Mouse (Mus musculus) C2C12 (cell line): Measurements from ENCODE around the gene Rnf34. TPM values are rescaled to one million over a fixed set of nuclear protein-coding genes. Genes with fewer than 3 reads are reported as not detected.

Experiments used
- H3K27me3 ChIP-seq: one replicate; pipeline ENCODE4 v1.6.1; 2011; ENCODE audit not compliant: control insufficient read depth, insufficient read depth, insufficient read length
- H3K36me3 ChIP-seq: one replicate; pipeline ENCODE4 v1.6.1; 2011; ENCODE audit not compliant: control insufficient read depth, insufficient read depth
- H3K4me3 ChIP-seq: one replicate; pipeline ENCODE4 v1.5.1; 2011; ENCODE audit warnings: mild to moderate bottlenecking, control low read depth; ENCODE audit not compliant: poor library complexity, insufficient read depth, severe bottlenecking
- H3K79me2 ChIP-seq: one replicate; pipeline ENCODE4 v1.6.1; 2011; ENCODE audit not compliant: control insufficient read depth, insufficient read depth
- H3K79me3 ChIP-seq: one replicate; pipeline ENCODE4 v1.6.1; 2011; ENCODE audit warnings: low read depth, control low read depth
- H3ac ChIP-seq: one replicate; pipeline ENCODE3; 2011; ENCODE audit warnings: low read depth; ENCODE audit not compliant: control insufficient read depth, insufficient read length
- CEBPB ChIP-seq: IDR thresholded peaks from one replicate; pipeline ENCODE4 v1.6.1; 2011; ENCODE audit warnings: low read depth, mild to moderate bottlenecking, control low read depth, moderate library complexity
- CTCF ChIP-seq: IDR thresholded peaks from one replicate; pipeline ENCODE4 v1.5.1; 2011; ENCODE audit not compliant: control insufficient read depth, insufficient read depth, insufficient read length
- FOSL1 ChIP-seq: IDR thresholded peaks from one replicate; pipeline ENCODE4 v1.8.0; 2011; ENCODE audit warnings: mild to moderate bottlenecking, low read length; ENCODE audit not compliant: poor library complexity, insufficient read depth, severe bottlenecking
- MAX ChIP-seq: IDR thresholded peaks from one replicate; pipeline ENCODE4 v1.6.1; 2011; ENCODE audit warnings: mild to moderate bottlenecking, control low read depth
- MYOD1 ChIP-seq: IDR thresholded peaks from one replicate; pipeline ENCODE4 v1.6.1; 2011; ENCODE audit warnings: low read depth; ENCODE audit not compliant: control insufficient read depth, insufficient read length
- MYOG ChIP-seq: IDR thresholded peaks from one replicate; pipeline ENCODE4 v1.6.1; 2011; ENCODE audit not compliant: control insufficient read depth, insufficient read length; ENCODE audit errors: extremely low read depth
- USF1 ChIP-seq: IDR thresholded peaks from one replicate; pipeline ENCODE4 v1.6.1; 2011; ENCODE audit warnings: low read depth, mild to moderate bottlenecking, control low read depth, moderate library complexity
- polyA plus RNA-seq: library from polyadenylated mRNA; unstranded; fragments of >200 nt; fragmentation: generic; extraction: Trizol; gene quantifications from one replicate; pipeline ENCODE4 v1.2.1, GENCODE M21; 2012; ENCODE audit warnings: missing spikeins

Rnf34 gene
- polyA plus RNA-seq, 1 experiment: 8.1 TPM

GRCm38 (mm10) chr5:122898963-122899776 lies 49.3 kb downstream of the Rnf34 start:
- Histone ChIP-seq H3K79me3 (peaks cover 10% of the 10 kb centered on the region), H3K4me3 (peak overlapping the region; percentile 49), H3K27me3 (no peaks in the 10 kb centered on the region), H3K79me2 (peaks cover 41% of the 10 kb centered on the region), H3ac (peak overlapping the region; percentile 87), H3K36me3 (no peaks in the 10 kb centered on the region)
- TF ChIP-seq CEBPB (no peak), USF1 (no peak), MYOD1 (no peak), CTCF (no peak), MYOG (no peak), MAX (no peak), FOSL1 (no peak)

GRCm38 (mm10) chr5:122899777-122900557 lies 50.1 kb downstream of the Rnf34 start:
- Histone ChIP-seq H3K4me3 (peak overlapping the region; percentile 49), H3K36me3 (no peaks in the 10 kb centered on the region), H3K79me2 (peaks cover 37% of the 10 kb centered on the region), H3ac (peak overlapping the region; percentile 87), H3K27me3 (no peaks in the 10 kb centered on the region), H3K79me3 (peaks cover 10% of the 10 kb centered on the region)
- TF ChIP-seq MYOD1 (no peak), FOSL1 (no peak), MAX (peak; percentile 18), CTCF (peak; percentile 8)

GRCm38 (mm10) chr5:122900558-122901171 lies 50.8 kb downstream of the Rnf34 start:
- H3K79me2 ChIP-seq: peaks cover 30% of the 10 kb centered on the region
- no peaks in the 10 kb centered on the region for H3K36me3 ChIP-seq
- H3K79me3 ChIP-seq: peaks cover 10% of the 10 kb centered on the region
- no peaks in the 10 kb centered on the region for H3K27me3 ChIP-seq
- peak overlapping the region; percentile 51 for H3ac ChIP-seq
- peak overlapping the region; percentile 49 for H3K4me3 ChIP-seq
- TF ChIP-seq MAX: no peak

DNA sequence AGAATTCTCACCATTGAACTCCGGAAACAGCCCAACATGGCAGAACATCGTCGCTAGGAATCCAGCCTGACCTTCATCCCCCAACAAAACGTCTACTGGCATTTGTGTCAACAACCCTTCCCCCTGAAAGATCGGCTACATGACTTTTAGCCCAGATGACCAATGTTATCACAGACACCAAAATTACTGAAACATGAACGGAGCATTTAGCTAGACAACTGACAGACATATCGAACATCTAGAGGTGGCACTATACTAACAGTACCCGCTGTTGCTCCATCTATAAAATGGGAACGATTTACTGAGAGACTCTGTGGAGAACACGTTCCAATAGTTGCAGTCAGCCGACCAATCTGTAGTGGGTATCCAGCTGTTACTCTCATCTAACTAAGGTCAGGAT lies 51.3 kb downstream of the Rnf34 start:
- Histone ChIP-seq H3K4me3 (no peak overlapping the region), H3K79me3 (peaks cover 10% of the 10 kb centered on the region)
- TF ChIP-seq MYOG (no peak), FOSL1 (no peak), USF1 (no peak), CTCF (no peak), MYOD1 (no peak), CEBPB (no peak), MAX (no peak)

DNA sequence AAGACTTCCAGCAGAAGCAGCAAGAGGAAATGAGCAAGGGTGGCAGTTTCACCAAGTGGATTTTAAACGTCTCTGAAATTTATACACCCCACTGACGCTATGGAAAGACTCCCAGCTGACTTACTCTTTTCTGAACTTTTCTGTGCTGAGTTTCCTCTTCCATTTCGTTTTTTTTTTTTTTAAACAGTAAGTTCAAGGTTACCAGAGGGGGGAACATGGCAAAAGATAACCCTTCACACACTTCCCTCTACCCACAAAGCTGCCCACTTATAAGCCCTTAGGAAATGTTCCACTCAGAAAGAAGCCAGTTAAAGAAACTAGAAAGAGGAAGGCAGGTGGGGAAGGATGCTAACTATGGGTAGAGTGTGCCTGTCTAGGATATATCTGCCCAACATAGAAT lies 51.8 kb downstream of the Rnf34 start:
- TF ChIP-seq CEBPB (no peak), USF1 (no peak), CTCF (no peak), MAX (no peak), FOSL1 (no peak), MYOG (no peak), MYOD1 (no peak)
- peaks cover 26% of the 10 kb centered on the region for H3K79me2 ChIP-seq
- H3ac ChIP-seq: no peak overlapping the region
- H3K4me3 ChIP-seq: no peak overlapping the region
- H3K36me3 ChIP-seq: no peaks in the 10 kb centered on the region
- no peaks in the 10 kb centered on the region for H3K27me3 ChIP-seq
- H3K79me3 ChIP-seq: peaks cover 8% of the 10 kb centered on the region

More for the DNA sequence above, 51.3 kb downstream of the Rnf34 start:
- Histone ChIP-seq H3K36me3 (no peaks in the 10 kb centered on the region), H3K79me2 (peaks cover 30% of the 10 kb centered on the region), H3ac (no peak overlapping the region), H3K27me3 (no peaks in the 10 kb centered on the region)

DNA sequence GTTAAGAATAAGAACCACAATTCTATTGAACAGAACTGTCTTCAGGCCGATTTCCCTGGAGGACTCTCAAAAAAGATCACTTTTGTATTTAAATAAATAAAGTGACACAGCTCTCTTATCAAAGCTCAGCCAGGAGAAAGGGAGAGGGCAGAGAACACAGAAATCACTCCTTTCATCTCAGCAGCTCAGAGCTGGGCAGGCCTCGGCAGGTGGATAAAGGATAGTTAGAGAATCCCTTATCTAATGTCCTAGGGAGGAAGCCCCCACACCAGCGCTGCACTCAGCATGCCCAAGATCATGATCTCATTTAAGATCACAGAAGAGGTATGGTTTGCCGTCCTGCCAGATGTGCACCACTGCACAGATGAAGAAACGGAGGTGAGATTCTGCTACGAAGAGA lies 52.4 kb downstream of the Rnf34 start:
- no peak overlapping the region for H3ac ChIP-seq
- peaks cover 22% of the 10 kb centered on the region for H3K79me2 ChIP-seq
- no peaks in the 10 kb centered on the region for H3K36me3 ChIP-seq
- TF ChIP-seq USF1: no peak
- no peak for TF ChIP-seq MYOG
- no peak for TF ChIP-seq MAX
- no peaks in the 10 kb centered on the region for H3K27me3 ChIP-seq
- H3K79me3 ChIP-seq: peaks cover 8% of the 10 kb centered on the region
- no peak overlapping the region for H3K4me3 ChIP-seq
